Mouse (Mus musculus): ENCODE data around the gene Anks1b. TPM values are rescaled to one million over a fixed set of nuclear protein-coding genes. Genes with fewer than 3 reads are reported as not detected.

The Anks1b gene
- polyA plus RNA-seq (2015; fragmentation: Nextera tagmentation; extraction: Ambion mirVana): 0.08 and 0.18 TPM in 2 replicates

DNA sequence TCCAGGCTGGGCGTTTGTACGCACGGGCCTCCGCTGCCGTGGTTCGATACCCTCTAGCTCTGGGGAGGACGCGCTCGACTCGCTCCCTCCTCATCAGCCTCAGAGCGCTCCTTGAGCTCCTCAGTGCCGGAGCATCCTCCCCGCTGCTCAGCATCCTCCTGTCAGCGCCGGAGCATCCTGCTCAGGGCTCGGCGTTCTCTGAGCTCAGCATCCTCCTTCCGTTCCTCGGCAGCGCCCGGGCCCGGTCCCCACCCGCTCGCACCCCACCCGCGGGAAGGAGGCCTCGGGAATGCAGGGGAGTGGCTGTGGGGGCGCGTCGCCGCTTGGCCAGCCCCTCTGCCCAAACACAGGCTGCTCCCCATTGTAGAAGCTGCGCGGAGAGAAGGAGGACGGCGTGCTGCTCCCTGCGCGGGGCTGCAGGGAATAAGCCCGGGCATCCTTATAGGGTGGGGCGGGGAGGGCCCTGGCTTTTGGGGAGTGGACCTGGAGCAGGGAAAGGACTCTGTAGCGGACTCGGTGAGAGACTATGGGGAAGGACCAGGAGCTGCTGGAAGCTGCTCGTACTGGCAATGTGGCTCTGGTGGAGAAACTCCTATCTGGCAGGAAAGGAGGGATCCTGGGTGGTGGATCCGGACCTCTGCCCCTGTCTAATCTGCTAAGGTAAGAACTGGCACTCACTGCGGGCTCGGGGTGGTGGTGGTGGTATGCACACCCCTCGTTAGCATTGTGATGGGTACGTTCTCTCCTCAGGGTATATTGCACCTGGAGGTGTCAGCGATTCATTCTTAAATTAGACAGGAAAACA, at the start of gene Anks1b:
Gene Anks1b (plus strand): TSS at position 364 of the 805 bp plus-strand sequence.

Other genes with a start within 250 kb of the Anks1b start
- 4.7 TPM in 2 replicates for gene Scyl2, start 187.2 kb upstream of the Anks1b start, polyA plus RNA-seq (2015; fragmentation: Nextera tagmentation; extraction: Ambion mirVana)
- gene Actr6, start 141.2 kb upstream of the Anks1b start, polyA plus RNA-seq (2015; fragmentation: Nextera tagmentation; extraction: Ambion mirVana): 16.8 and 18.7 TPM in 2 replicates
- gene Uhrf1bp1l, start 128.5 kb upstream of the Anks1b start, polyA plus RNA-seq (2015; fragmentation: Nextera tagmentation; extraction: Ambion mirVana): 22.0 and 23.3 TPM in 2 replicates